Mouse (Mus musculus) liver, embryonic 14.5 days (tissue): Measurements from ENCODE around the gene Cldn6. TPM values are rescaled to one million over a fixed set of nuclear protein-coding genes. Genes with fewer than 3 reads are reported as not detected.
A peak's percentile ranks its signal among the peaks of the same experiment; 100 is the strongest.

Source experiments
- ATAC-seq: fragments of 200-750 bp; cut with Nextera tagmentation; 2 replicates; pipeline ENCODE4 v1.8.0; 2017; ENCODE audit warnings: moderate number of reproducible peaks, mild to moderate bottlenecking, moderate library complexity; ENCODE audit not compliant: insufficient read depth
- DNase-seq, 3 experiments: peaks; one replicate each; pipeline ENCODE4 v3.0.0-alpha.2; 2012 to 2013; ENCODE audit warnings: low read depth in 3 of 3, low spot score in 3 of 3
- H3K27ac ChIP-seq: fragments of 300-500 bp; sonication (generic); 2 replicates; pipeline ENCODE4 v1.5.1; 2014; ENCODE audit warnings: moderate library complexity, mild to moderate bottlenecking, control low read depth, inconsistent platforms
- H3K27me3 ChIP-seq: fragments of 300-500 bp; sonication (generic); 2 replicates; pipeline ENCODE4 v1.6.1; 2014; ENCODE audit warnings: mild to moderate bottlenecking, low read length, moderate library complexity; ENCODE audit not compliant: control insufficient read depth, insufficient read depth
- H3K36me3 ChIP-seq: fragments of 300-500 bp; sonication (generic); replicated peaks from 2 replicates; pipeline ENCODE4 v1.6.1; 2014; ENCODE audit warnings: low read depth; ENCODE audit not compliant: control insufficient read depth, insufficient read depth
- H3K4me1 ChIP-seq, 2 experiments: fragments of 200-500 bp in 1 of 2; fragments of 300-500 bp in 1 of 2; sonication (generic) in 1 of 2; replicated peaks; 2 replicates each; pipeline ENCODE4 v1.6.1; 2012 to 2014; ENCODE audit warnings: antibody characterized with exemption in 1 of 2, inconsistent platforms in 1 of 2, low read length in 1 of 2; ENCODE audit not compliant: control insufficient read depth in 2 of 2, insufficient read depth in 2 of 2
- H3K4me2 ChIP-seq: fragments of 300-500 bp; sonication (generic); 2 replicates; pipeline ENCODE4 v1.6.1; 2014; ENCODE audit warnings: low read depth, mild to moderate bottlenecking, control low read depth, moderate library complexity
- H3K4me3 ChIP-seq, 2 experiments: fragments of 200-500 bp in 1 of 2; fragments of 300-500 bp in 1 of 2; sonication (generic) in 1 of 2; 2 replicates each; pipeline ENCODE4 v1.5.1; 2012 to 2014; ENCODE audit warnings: low read depth in 2 of 2, low read length in 2 of 2, mild to moderate bottlenecking in 2 of 2, control low read depth in 1 of 2, inconsistent platforms in 1 of 2, moderate library complexity in 1 of 2; ENCODE audit not compliant: insufficient read depth in 1 of 2
- H3K9ac ChIP-seq: fragments of 300-500 bp; sonication (generic); replicated peaks from 2 replicates; pipeline ENCODE4 v1.6.1; 2014; ENCODE audit warnings: mild to moderate bottlenecking, control low read depth, moderate library complexity
- H3K9me3 ChIP-seq: fragments of 300-500 bp; sonication (generic); 2 replicates; pipeline ENCODE4 v1.6.1; 2016; ENCODE audit warnings: low read length, mixed read lengths; ENCODE audit not compliant: control insufficient read depth
- CTCF ChIP-seq: IDR thresholded peaks from 2 replicates; pipeline ENCODE4 v1.5.1; 2016; ENCODE audit warnings: antibody characterized with exemption, low read depth, control low read depth
- EP300 ChIP-seq: IDR thresholded peaks from 2 replicates; pipeline ENCODE4 v1.6.1; 2016; ENCODE audit warnings: antibody characterized with exemption, low read depth
- whole genome bisulfite sequencing: fragments of 180-500 bp; shearing (Covaris S2); extraction: QIAGEN DNeasy Blood & Tissue Kit; methylation state at CpG from one replicate; pipeline ENCODE4 v1.1.7; 2014; ENCODE audit not compliant: insufficient replicate concordance; 5-methylcytosine and 5-hydroxymethylcytosine counted together
- polyA plus RNA-seq, 2 experiments: library from polyadenylated mRNA; depleted of rRNA in 1 of 2; stranded (reverse) in 1 of 2; unstranded in 1 of 2; fragments of >200 nt; fragmentation: Nextera tagmentation in 1 of 2; extraction: Ambion mirVana in 1 of 2; gene quantifications; 2 replicates each; pipeline versions ENCODE4 v1.2.1 to v1.2.3; 2012 to 2014

Cldn6 gene
- polyA plus RNA-seq, 2 experiments, result 0.50 to 0.64 TPM

DNA sequence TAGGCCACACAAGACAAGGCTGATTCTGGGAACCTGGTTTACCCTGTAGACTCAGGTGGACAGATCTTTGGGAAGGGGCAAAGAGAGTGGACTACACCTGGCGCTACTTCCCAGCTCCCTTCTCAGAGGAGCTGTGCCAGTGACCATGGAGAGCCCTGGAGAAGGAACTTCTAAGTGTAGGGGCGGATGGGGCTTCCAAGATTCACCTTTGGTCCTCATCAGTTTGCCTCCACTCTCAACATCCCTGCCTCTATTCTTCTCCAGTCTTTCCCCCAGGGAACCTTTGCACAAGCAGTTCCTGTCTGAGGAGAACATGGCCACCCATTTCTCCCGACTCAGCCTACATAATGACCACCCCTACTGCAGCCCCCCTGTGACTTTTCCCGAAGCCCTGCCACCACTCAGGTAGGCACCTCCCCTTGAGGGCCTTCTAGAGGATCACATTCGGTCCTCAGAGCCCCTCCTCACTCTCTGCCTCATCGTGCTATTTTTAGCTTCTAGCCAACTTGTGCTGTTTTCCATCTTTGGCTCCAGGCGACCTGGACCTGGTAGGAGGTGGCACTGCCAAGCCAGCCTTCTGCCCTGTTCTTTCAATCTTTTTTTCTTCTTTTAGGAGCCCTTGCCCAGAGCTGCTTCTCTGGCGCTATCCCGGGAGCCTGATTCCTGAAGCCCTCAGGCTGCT, 4.6 kb upstream of the Cldn6 start:
- peak overlapping the region; percentile 31 for H3K9ac ChIP-seq
- H3K9me3 ChIP-seq, result no peaks in the 10 kb centered on the region
- DNase-seq (no peak), ATAC-seq (no peak)
- H3K36me3 ChIP-seq, result no peaks in the 10 kb centered on the region
- H3K27ac ChIP-seq, result no peak overlapping the region
- TF ChIP-seq EP300 (no peak), CTCF (no peak)
- peak overlapping the region; percentile 64 to 82 for H3K4me3 ChIP-seq
- 38% methylated on average over 9 of the region's 9 CpGs for WGBS
- peaks cover 30% of the 10 kb centered on the region for H3K27me3 ChIP-seq
- H3K4me2 ChIP-seq, result peak overlapping the region; percentile 61
- H3K4me1 ChIP-seq, result peaks cover 5 to 16% of the 10 kb centered on the region in 2 experiments

DNA sequence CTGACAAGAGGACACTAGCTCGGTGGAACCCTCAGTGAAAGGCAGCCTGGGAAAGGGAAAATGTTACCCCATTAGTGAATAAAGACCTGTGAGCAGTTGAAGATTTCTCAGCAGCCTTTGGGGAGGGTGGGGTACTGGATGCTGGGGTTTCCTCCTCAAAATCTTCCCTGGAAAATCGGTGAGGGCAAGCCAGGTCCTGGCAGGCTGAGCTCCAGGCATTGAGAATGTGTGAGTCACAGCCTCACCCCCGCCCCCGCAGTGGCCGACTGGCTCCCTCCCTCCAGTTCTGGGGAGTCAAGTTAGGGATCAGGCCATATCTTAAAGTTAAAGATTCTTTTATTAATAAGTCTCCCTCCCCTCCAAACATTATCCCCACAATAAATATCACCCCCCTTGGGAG, 3.9 kb upstream of the Cldn6 start:
- no peak for ATAC-seq
- WGBS, result 31% methylated on average over 5 of the region's 5 CpGs
- H3K4me3 ChIP-seq, result no peak overlapping the region
- peaks cover 38% of the 10 kb centered on the region for H3K27me3 ChIP-seq
- no peak overlapping the region for H3K27ac ChIP-seq
- DNase-seq, result no peak
- H3K9ac ChIP-seq, result no peak overlapping the region
- no peaks in the 10 kb centered on the region for H3K9me3 ChIP-seq
- H3K4me2 ChIP-seq, result no peak overlapping the region
- peaks cover 5 to 16% of the 10 kb centered on the region in 2 experiments for H3K4me1 ChIP-seq
- TF ChIP-seq CTCF (no peak), EP300 (no peak)
- no peaks in the 10 kb centered on the region for H3K36me3 ChIP-seq

DNA sequence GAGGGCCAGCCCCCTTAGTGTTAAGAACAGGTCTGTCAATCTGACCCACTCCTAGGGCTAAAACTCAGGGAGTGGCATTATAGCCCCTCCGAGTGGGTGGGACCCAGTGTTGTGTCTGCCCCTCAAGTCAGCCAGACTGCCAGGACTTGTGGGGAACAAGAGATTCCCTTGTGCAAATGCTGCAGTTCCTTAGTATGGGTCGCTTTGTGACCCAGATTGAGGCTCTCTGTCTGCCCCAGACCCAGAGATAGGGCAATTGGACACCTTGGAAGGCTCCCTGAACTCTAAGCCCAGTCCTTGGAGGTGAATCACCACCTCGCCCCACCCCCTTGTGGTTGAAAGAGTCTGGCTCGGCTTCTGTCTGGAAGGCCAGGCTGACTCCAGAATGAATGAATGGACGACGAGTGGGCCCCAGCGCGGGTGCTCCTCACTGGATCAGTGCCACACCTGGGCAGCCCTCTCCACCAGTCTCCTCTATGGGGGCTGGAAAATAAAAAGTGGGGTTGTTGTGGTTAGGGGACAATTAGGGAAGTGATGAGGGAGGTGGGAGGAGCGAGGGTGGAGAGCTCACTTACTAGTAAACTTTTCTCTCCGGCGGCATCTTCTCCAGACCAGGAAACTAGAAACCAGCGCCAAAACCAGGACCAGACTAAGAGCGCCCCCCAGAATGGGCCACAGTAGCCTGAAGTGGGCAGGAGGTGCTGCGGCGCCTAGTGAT, 3.3 kb upstream of the Cldn6 start:
- Histone ChIP-seq H3K27me3 (peaks cover 44% of the 10 kb centered on the region), H3K4me2 (peak overlapping the region; percentile 81; the same call in 1 of the 2 replicates), H3K27ac (no peak overlapping the region), H3K4me1 (peaks cover 5 to 16% of the 10 kb centered on the region in 2 experiments), H3K9ac (no peak overlapping the region), H3K36me3 (no peaks in the 10 kb centered on the region), H3K9me3 (no peaks in the 10 kb centered on the region), H3K4me3 (peak overlapping the region in 1 of 2 experiments; percentile 57; a peak in 2 of 4 replicates)
- ATAC-seq (no peak), DNase-seq (no peak)
- TF ChIP-seq EP300, result no peak
- TF ChIP-seq CTCF, result peak; percentile 29
- 10% methylated on average over 15 of the region's 15 CpGs for WGBS

DNA sequence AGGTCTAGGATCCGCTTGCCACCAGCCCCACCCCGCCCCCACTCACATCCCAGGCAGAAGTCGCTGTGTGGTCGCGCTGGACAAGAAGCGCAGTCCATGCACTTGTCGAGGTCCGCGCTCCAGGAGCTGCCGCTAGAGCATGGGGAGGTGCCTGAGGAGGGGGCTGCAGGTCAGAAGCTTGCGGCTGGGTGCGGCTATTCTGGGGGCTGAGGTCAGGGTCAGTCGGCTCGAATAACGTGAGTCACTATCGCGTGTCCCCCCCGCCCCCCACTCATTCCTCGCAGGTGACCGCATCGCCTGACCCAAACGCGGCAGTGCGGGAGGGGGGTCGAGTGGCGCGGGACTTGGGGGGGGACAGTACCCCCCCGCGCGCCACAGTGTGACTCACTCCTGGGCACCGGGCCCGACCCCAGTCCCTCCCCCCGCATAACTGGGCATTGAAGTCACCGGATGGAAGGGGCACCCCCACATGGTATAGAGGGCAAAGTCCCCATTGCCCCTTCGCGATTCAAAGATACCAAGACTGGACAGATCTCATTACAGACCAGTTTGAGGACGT, 2.5 kb upstream of the Cldn6 start:
- DNase-seq, result no peak
- H3K36me3 ChIP-seq, result no peaks in the 10 kb centered on the region
- H3K27me3 ChIP-seq, result peaks cover 51% of the 10 kb centered on the region
- under 1% methylated on average over 36 of the region's 37 CpGs for WGBS
- H3K9ac ChIP-seq, result peak overlapping the region; percentile 33; the same call in 1 of the 2 replicates
- H3K4me2 ChIP-seq, result peak overlapping the region; percentile 81
- peak overlapping the region; percentile 51 to 57 for H3K4me3 ChIP-seq
- ATAC-seq, result no peak
- H3K9me3 ChIP-seq, result no peaks in the 10 kb centered on the region
- TF ChIP-seq CTCF (no peak), EP300 (no peak)
- H3K4me1 ChIP-seq, result peaks cover 5 to 16% of the 10 kb centered on the region in 2 experiments
- H3K27ac ChIP-seq, result no peak overlapping the region

DNA sequence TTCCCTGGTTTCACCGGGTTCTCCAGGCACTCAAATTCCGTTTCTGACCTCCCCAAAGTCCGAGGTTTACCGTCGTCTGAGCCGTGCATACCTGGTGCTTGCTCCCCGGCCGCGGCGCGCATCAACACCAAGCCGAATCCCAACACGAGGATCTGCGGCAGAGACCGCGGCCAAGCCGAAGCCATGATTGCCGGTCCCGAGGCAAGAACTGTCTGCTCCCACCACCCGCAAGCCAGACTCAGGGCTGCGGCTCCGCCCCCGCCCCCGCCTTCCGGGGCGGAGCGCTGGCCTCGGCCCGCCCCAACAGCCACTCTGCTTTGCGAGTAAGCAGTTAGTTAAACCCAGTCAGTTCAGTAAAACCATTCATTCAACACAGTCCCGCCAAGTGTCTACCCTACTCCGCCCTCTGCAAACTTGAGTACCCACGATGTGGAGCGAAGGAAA, 1.8 kb upstream of the Cldn6 start, which contains the start of gene Tnfrsf12a:
Gene Tnfrsf12a (minus strand): TSS at position 233 of the 444 bp plus-strand sequence.
- Histone ChIP-seq H3K36me3 (no peaks in the 10 kb centered on the region), H3K9ac (peak within 1 kb of the TSS; percentile 33), H3K4me2 (peak within 1 kb of the TSS; percentile 81), H3K27me3 (peaks cover 53% of the 10 kb centered on the region), H3K4me3 (peak within 1 kb of the TSS; percentile 51 to 57), H3K9me3 (no peaks in the 10 kb centered on the region), H3K4me1 (peaks cover 5 to 16% of the 10 kb centered on the region in 2 experiments), H3K27ac (no peak within 1 kb of the TSS)
- under 1% methylated on average over 34 of the region's 34 CpGs for WGBS
- TF ChIP-seq CTCF (no peak), EP300 (no peak)
- DNase-seq, result peak; percentile 50 to 63 (median 60)
- ATAC-seq, result no peak
